Mouse (Mus musculus): ENCODE measurements around the gene Map3k20.

Gene Map3k20

GRCm38 (mm10) chr2:72379425-72379824 is 94.0 kb downstream of the Map3k20 start:
- no peak for DNase-seq (ENCODE audit: low spot score in 2 of 2)

- DNase-seq (ENCODE audit: low spot score in 2 of 2) = peak; percentile 44 to 50
These were observed 97.2 kb downstream of the Map3k20 start for GRCm38 (mm10) chr2:72382662-72383061.

DNA sequence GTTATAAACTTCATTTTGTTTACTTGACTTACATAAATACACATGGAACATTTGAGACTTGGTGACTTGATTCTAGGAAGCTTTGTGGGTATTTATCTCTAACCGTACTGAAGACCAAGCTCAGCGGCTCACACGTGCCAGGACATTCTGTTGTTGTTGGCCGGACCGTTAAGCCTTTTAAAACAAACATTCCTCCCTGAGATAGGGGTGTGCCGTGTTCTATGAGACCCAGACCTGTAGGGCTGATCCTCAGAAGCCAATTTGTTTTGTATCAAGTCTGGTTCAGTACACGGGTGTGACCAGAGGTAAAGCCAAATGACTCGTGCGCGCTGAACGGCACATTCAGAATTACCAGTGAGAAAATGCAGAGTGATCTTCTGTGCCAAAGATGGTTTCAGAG is 97.9 kb downstream of the Map3k20 start:
- DNase-seq (ENCODE audit: low spot score in 2 of 2) = no peak

DNA sequence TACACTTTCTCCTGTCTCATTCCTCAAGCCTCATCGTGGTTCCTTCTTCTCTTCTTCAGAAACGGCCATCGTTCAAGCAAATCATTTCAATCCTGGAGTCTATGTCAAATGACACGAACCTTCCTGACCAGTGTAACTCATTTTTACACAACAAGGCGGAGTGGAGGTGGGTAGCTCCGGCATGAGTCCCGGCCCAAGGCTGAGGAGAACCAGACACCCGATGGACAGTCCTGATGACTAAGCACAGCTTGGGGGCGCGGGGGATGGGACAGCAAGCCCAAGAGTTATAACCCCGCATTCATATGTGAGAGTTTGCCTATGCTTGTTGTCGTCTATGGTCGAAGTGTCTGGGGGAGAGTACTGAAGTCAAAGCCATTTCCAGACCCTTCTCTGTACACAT is 104.0 kb downstream of the Map3k20 start:
- DNase-seq (ENCODE audit: low spot score in 2 of 2) = no peak

GRCm38 (mm10) chr2:72389942-72390341 is 104.5 kb downstream of the Map3k20 start:
- peak; percentile 86 for DNase-seq (ENCODE audit: low spot score in 2 of 2)

DNA sequence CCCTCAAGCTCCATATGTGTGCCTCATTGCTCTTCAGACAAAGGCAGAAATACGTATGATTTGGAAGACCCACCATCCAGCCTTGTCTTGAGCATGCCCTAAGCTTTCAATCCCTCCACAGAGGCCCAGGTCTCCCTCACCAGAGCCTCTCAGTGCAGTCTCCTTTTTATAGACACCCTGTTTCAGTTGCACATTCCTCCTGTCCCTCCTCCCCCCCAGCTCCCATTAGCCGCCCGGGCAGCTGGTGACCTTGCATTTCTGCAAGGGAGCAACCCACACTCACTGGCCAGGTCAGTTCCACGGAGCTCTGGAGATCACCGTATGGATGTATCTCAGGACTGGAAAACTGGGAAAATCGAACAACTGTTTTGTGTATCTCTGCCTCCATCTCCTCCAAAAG is 105.0 kb downstream of the Map3k20 start:
- DNase-seq (ENCODE audit: low spot score in 2 of 2) = no peak

GRCm38 (mm10) chr2:72391024-72391423 is 105.6 kb downstream of the Map3k20 start:
- DNase-seq (ENCODE audit: low spot score in 2 of 2) = no peak

- no peak for DNase-seq (ENCODE audit: low spot score in 2 of 2)
These were observed 106.3 kb downstream of the Map3k20 start for GRCm38 (mm10) chr2:72391721-72392120.

GRCm38 (mm10) chr2:72392316-72392715 is 106.9 kb downstream of the Map3k20 start:
- DNase-seq (ENCODE audit: low spot score in 2 of 2) = no peak

DNA sequence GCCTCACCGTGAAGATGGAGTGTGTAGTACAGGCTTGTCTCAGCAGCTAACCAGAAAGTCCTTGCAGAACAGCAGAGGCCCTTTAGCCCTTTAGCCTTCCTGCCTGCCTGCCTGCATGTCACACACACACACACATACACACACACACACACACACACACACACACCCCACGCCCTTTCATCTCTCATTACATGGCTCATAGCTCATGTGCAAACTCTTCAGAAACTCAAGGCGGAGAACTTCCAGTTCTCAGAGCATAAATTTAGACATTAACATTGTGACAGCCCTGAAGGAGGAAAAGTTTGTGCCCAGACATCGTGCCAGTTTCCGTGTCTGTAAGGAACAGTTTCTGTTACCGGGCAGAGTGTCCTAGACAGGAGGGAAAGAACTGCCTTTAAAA is 111.5 kb downstream of the Map3k20 start:
- no peak for DNase-seq (ENCODE audit: low spot score in 2 of 2)

DNA sequence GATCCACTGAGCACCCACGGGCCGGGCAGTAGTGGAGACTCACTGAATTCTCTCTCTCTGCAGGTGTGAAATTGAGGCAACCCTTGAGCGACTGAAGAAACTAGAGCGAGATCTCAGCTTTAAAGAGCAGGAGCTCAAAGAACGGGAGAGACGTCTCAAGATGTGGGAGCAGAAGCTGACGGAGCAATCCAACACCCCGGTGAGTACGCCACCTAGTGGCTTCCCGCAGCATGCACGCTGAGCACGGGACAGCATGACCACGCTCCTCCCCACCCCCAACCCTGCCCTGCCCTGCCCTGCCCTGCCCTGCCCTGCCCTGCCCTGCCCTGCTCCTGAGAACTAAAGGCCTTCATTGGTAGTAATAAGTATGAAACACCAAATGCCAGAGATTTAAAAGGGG is 112.8 kb downstream of the Map3k20 start:
- DNase-seq (ENCODE audit: low spot score in 2 of 2) = no peak

GRCm38 (mm10) chr2:72399469-72400195 is 114.2 kb downstream of the Map3k20 start:
- DNase-seq (ENCODE audit: low spot score in 2 of 2) = no peak

- no peak for DNase-seq (ENCODE audit: low spot score in 2 of 2)
These were observed 115.9 kb downstream of the Map3k20 start for GRCm38 (mm10) chr2:72401290-72401689.

DNA sequence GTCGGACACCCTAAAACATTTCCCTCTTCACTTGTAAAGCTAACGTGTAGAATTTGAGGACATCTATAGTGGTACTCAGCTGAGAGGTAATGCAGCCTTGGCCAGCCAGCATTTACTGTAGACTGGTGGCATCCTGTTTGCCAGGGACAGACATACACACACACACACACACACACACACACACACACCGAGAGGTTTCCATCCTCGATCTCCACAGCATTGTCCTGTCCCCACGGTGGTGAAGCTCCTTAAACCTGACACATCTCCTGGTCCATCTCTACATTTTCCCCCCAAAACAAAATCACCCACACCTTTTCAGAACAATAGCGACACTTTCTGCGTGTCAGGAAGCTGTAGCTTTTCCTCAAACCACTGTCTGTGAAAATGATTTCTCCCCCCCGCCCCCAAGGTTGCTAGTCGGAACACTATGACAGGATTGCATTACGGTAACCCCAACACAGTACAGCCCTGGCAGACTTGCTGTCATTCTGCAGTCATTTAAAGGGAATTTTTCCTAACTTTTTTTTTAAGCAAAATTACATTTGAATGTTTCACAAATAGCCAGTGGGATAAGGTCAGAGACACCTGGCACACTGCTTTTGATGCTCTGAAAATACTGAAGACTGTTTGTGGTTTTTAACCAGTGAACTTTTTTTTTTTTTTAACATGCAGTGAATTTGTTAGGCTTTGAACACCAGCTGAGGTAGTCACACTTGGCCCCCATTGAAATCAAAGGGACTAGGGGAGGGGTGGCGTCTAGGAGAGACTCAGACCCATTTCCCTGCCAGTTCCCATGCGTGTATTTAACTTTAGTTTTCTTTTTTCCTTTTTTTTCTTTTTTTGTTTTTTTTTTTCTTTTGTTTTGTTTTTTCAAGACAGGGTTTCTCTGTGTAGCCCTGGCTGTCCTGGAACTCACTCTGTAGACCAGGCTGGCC is 120.5 kb downstream of the Map3k20 start:
- no peak for DNase-seq (ENCODE audit: low spot score in 2 of 2)

DNA sequence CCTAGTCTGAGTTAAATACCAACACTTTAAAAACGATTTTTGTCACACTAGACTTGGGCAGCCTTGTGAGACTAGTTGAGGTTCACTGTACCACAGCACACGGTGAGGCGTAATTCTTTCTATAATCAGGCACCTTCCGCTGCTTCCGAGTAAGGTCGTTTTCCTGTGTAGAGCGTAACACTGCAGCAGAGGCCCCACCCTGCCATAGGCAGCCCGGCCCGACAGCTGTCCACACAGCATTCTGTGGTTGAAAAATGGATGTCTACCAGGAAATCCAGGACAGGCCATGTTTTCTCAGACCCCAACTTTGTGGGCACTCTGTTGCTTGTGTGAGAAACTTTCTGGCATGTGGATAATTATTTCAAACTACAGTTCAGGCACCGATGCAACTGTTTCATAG is 121.3 kb downstream of the Map3k20 start:
- no peak for DNase-seq (ENCODE audit: low spot score in 2 of 2)

DNA sequence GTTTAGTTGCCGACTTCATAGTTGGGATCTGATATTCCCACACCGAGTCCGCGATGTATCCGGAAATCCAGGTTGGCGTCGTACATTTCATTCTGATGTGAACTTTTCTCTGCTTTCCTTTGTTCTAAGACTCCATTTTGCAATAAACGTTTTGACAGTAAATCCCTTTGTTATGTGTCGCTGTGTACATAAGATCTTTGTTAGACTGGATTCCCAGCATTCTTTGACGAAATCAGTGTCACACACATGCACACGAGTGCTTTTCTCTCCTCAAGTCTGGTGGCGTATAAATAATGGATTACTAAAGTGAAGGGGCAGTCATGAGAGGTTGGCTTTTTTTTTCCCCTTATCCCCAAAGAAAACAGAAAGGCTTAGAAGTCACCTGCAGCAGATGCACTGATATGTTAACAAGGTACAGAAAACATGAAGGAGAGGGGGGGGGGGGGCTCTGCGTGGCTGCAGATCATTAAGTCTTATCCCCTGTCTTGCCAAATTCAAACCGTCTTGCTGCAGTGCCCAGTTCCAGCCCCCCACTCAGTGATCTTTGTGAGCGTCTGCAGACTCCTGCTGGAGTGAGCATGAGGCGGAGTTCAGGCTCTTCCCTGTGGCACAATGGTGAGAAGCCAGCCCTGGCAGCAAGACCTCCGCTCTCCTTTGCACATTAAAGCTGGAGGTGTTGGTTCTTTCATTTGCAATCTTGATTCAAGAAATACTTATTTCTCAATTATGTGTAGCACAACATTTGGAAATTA is 122.1 kb downstream of the Map3k20 start:
- no peak for DNase-seq (ENCODE audit: low spot score in 2 of 2)

- peak; percentile 24 to 37 for DNase-seq (ENCODE audit: low spot score in 2 of 2)
These were observed 124.5 kb downstream of the Map3k20 start for GRCm38 (mm10) chr2:72409968-72410367.

GRCm38 (mm10) chr2:72412266-72412665 is 126.8 kb downstream of the Map3k20 start:
- no peak for DNase-seq (ENCODE audit: low spot score in 2 of 2)

GRCm38 (mm10) chr2:72415416-72415815 is 130.0 kb downstream of the Map3k20 start:
- no peak for DNase-seq (ENCODE audit: low spot score in 2 of 2)

DNA sequence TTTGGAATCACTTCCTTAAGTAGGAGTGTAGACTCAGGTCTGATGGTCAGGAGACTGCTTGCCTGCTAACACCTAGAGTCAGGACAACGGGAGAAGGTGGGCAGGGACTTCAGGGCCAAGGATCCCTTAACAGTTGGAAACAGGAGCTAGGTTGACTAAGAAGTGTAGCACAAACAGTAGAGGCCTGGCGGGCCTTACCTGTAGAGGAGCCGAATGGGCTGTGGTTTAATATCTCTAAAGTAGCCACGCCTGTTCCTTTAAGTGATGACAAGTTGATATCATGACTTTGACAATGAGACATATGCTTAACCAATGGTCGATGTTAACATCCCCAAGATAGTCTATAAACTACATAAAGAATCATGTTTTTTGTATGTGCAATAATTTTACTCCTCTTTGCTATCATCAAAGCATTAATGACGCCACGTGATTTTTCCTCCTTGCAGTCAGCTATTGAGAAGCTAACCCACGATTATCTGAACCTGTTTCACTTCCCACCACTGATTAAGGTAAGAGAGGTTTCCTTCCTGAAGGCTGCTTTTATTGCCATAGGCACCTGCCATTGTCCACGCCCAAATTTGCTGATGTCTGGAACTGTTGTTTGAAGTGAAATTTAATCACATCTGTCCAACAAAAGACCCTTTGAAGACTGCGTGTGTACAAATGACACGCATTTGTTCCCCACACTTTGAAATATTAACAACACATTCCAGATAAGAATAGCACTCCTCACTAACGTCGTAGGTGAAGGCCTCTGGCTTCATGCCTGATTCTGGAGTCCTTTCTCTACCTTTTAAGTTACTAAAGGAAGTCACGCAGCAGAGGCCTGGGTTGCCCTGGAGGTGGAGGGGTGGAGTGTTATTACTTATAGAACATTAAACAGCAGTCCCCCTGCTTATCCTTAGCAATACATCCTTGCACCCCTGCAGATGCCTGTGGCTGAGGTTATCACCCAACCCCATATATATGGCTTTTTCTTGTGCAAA is 131.0 kb downstream of the Map3k20 start:
- no peak for DNase-seq (ENCODE audit: low spot score in 2 of 2)

GRCm38 (mm10) chr2:72420561-72420960 is 135.1 kb downstream of the Map3k20 start:
- DNase-seq (ENCODE audit: low spot score in 2 of 2) = peak in 1 of 2 experiments; percentile 10
